Mouse (Mus musculus) MEL (cell line): ENCODE data around the gene Zfp472. TPM values are rescaled to one million over a fixed set of nuclear protein-coding genes. Genes with fewer than 3 reads are reported as not detected.

ENCODE experiments used
- DNase-seq: peaks from one replicate; pipeline ENCODE4 v3.0.0; 2011; ENCODE audit warnings: low read depth, low spot score
- H3K27ac ChIP-seq: 2 replicates; pipeline ENCODE4 v1.5.1; 2012; ENCODE audit warnings: low read depth, mild to moderate bottlenecking, control low read depth, low read length, moderate library complexity; ENCODE audit not compliant: control insufficient read depth
- H3K27me3 ChIP-seq, 2 experiments: fragments of 150-350 bp in 1 of 2; sonication (generic) in 1 of 2; 2 replicates each; pipeline ENCODE4 v1.6.1; 2012; ENCODE audit warnings: low read length in 2 of 2, mild to moderate bottlenecking in 2 of 2, improper control_type of control experiment in 1 of 2, moderate library complexity in 1 of 2; ENCODE audit not compliant: insufficient read depth in 2 of 2, control insufficient read depth in 1 of 2
- H3K36me3 ChIP-seq, 2 experiments: 2 replicates each; pipeline ENCODE4 v1.6.1; 2012 to 2014; ENCODE audit warnings: low read length in 2 of 2, improper control_type of control experiment in 1 of 2, inconsistent platforms in 1 of 2, mild to moderate bottlenecking in 1 of 2; ENCODE audit not compliant: insufficient read depth in 2 of 2, control insufficient read depth in 1 of 2
- H3K4me1 ChIP-seq, 2 experiments: fragments of 150-350 bp in 1 of 2; sonication (generic) in 1 of 2; 2 replicates each; pipeline ENCODE4 v1.6.1; 2012; ENCODE audit warnings: low read length in 2 of 2, improper control_type of control experiment in 1 of 2, mild to moderate bottlenecking in 1 of 2; ENCODE audit not compliant: insufficient read depth in 2 of 2, control insufficient read depth in 1 of 2
- H3K4me3 ChIP-seq, 2 experiments: fragments of 150-350 bp in 1 of 2; sonication (generic) in 1 of 2; 2 replicates each; pipeline ENCODE4 v1.5.1; 2012; ENCODE audit warnings: low read depth in 2 of 2, low read length in 2 of 2, mild to moderate bottlenecking in 2 of 2, moderate library complexity in 2 of 2, control low read depth in 1 of 2, improper control_type of control experiment in 1 of 2; ENCODE audit not compliant: control insufficient read depth in 1 of 2, insufficient read depth in 1 of 2
- H3K79me2 ChIP-seq: 2 replicates; pipeline ENCODE4 v1.6.1; 2012; ENCODE audit warnings: mild to moderate bottlenecking, low read length, moderate library complexity; ENCODE audit not compliant: control insufficient read depth, poor library complexity, insufficient read depth
- H3K9ac ChIP-seq: 2 replicates; pipeline ENCODE4 v1.6.1; 2012; ENCODE audit warnings: low read depth, mild to moderate bottlenecking, control low read depth, low read length, moderate library complexity; ENCODE audit not compliant: control insufficient read depth, poor library complexity, severe bottlenecking
- H3K9me3 ChIP-seq: fragments of 150-350 bp; sonication (generic); replicated peaks from 2 replicates; pipeline ENCODE4 v1.6.1; 2012; ENCODE audit warnings: mild to moderate bottlenecking, low read length, improper control_type of control experiment, moderate library complexity; ENCODE audit not compliant: insufficient read depth
- BHLHE40 ChIP-seq: IDR thresholded peaks from 2 replicates; pipeline ENCODE4 v1.6.1; 2012; ENCODE audit warnings: low read depth, mild to moderate bottlenecking, inconsistent platforms, low read length, improper control_type of control experiment, borderline replicate concordance
- CHD1 ChIP-seq: IDR thresholded peaks from 2 replicates; pipeline ENCODE4 v1.6.1; 2012; ENCODE audit warnings: low read depth, mild to moderate bottlenecking, inconsistent platforms, low read length, improper control_type of control experiment
- CTCF ChIP-seq, 3 experiments: IDR thresholded peaks in 2 of 3; conservative IDR thresholded peaks in 1 of 3; 2 replicates each; pipeline ENCODE4 v1.5.1; 2011 to 2012; ENCODE audit warnings: low read length in 3 of 3, low read depth in 2 of 3, mild to moderate bottlenecking in 2 of 3, improper control_type of control experiment in 1 of 3, inconsistent platforms in 1 of 3, mixed read lengths in 1 of 3, moderate library complexity in 1 of 3; ENCODE audit not compliant: control insufficient read depth in 1 of 3, insufficient read depth in 1 of 3, poor library complexity in 1 of 3, severe bottlenecking in 1 of 3
- E2F4 ChIP-seq: IDR thresholded peaks from 2 replicates; pipeline ENCODE4 v1.6.1; 2011; ENCODE audit warnings: low read depth, low read length, improper control_type of control experiment, borderline replicate concordance
- ELF1 ChIP-seq: IDR thresholded peaks from 2 replicates; pipeline ENCODE4 v1.6.1; 2014; ENCODE audit warnings: low read depth, mild to moderate bottlenecking, inconsistent platforms, low read length, improper control_type of control experiment, moderate library complexity
- EP300 ChIP-seq, 2 experiments: IDR thresholded peaks; 2 replicates each; pipeline ENCODE4 v1.6.1; 2011; ENCODE audit warnings: improper control_type of control experiment in 2 of 2, low read length in 2 of 2, low read depth in 1 of 2, mild to moderate bottlenecking in 1 of 2
- GABPA ChIP-seq: IDR thresholded peaks from 2 replicates; pipeline ENCODE4 v1.6.1; 2012; ENCODE audit warnings: low read depth, mild to moderate bottlenecking, inconsistent platforms, low read length, improper control_type of control experiment, moderate library complexity
- GATA1 ChIP-seq: IDR thresholded peaks from 2 replicates; pipeline ENCODE4 v1.6.1; 2011; ENCODE audit warnings: low read depth, low read length, improper control_type of control experiment
- HCFC1 ChIP-seq: IDR thresholded peaks from 2 replicates; pipeline ENCODE4 v1.6.1; 2012; ENCODE audit warnings: low read depth, mild to moderate bottlenecking, inconsistent platforms, low read length, improper control_type of control experiment, moderate library complexity
- JUND ChIP-seq: IDR thresholded peaks from 2 replicates; pipeline ENCODE4 v1.6.1; 2011; ENCODE audit warnings: low read depth, mild to moderate bottlenecking, improper control_type of control experiment, low read length
- KAT2A ChIP-seq: conservative IDR thresholded peaks from 2 replicates; pipeline ENCODE4 v1.6.1; 2012; ENCODE audit warnings: low read depth, low read length, improper control_type of control experiment, inconsistent platforms
- MAFK ChIP-seq: IDR thresholded peaks from 2 replicates; pipeline ENCODE4 v1.6.1; 2011; ENCODE audit warnings: low read depth, mild to moderate bottlenecking, low read length, improper control_type of control experiment, borderline replicate concordance
- MXI1 ChIP-seq: IDR thresholded peaks from 2 replicates; pipeline ENCODE4 v1.6.1; 2011; ENCODE audit warnings: mild to moderate bottlenecking, low read depth, low read length, improper control_type of control experiment
- MYB ChIP-seq: IDR thresholded peaks from 2 replicates; pipeline ENCODE4 v1.6.1; 2011; ENCODE audit warnings: mild to moderate bottlenecking, low read depth, low read length, improper control_type of control experiment
- MYC ChIP-seq: IDR thresholded peaks from 2 replicates; pipeline ENCODE4 v1.6.1; 2011; ENCODE audit warnings: low read depth, mild to moderate bottlenecking, low read length, improper control_type of control experiment, moderate library complexity
- NELFE ChIP-seq: IDR thresholded peaks from 2 replicates; pipeline ENCODE4 v1.6.1; 2011; ENCODE audit warnings: low read depth, low read length, improper control_type of control experiment
- NRF1 ChIP-seq: IDR thresholded peaks from 2 replicates; pipeline ENCODE4 v1.6.1; 2014; ENCODE audit warnings: low read depth, mild to moderate bottlenecking, inconsistent platforms, low read length, improper control_type of control experiment, moderate library complexity; ENCODE audit not compliant: poor library complexity, insufficient read depth, severe bottlenecking
- POLR2A ChIP-seq, 2 experiments: IDR thresholded peaks; 2 replicates each; pipeline ENCODE4 v1.6.1; 2011 to 2012; ENCODE audit warnings: low read length in 2 of 2, mild to moderate bottlenecking in 2 of 2, control low read depth in 1 of 2, improper control_type of control experiment in 1 of 2, low read depth in 1 of 2, moderate library complexity in 1 of 2; ENCODE audit not compliant: control insufficient read depth in 1 of 2, insufficient read depth in 1 of 2, poor library complexity in 1 of 2
- POLR2AphosphoS2 ChIP-seq: IDR thresholded peaks from 2 replicates; pipeline ENCODE4 v1.6.1; 2011; ENCODE audit warnings: low read length, improper control_type of control experiment
- POLR2AphosphoS5 ChIP-seq: IDR thresholded peaks from 2 replicates; pipeline ENCODE4 v1.6.1; 2012; ENCODE audit warnings: low read depth, borderline replicate concordance, mild to moderate bottlenecking, inconsistent platforms, low read length, moderate library complexity, mixed read lengths
- RAD21 ChIP-seq: IDR thresholded peaks from 2 replicates; pipeline ENCODE4 v1.6.1; 2011; ENCODE audit warnings: mild to moderate bottlenecking, low read depth, low read length, improper control_type of control experiment
- RCOR1 ChIP-seq: IDR thresholded peaks from 2 replicates; pipeline ENCODE4 v1.6.1; 2012; ENCODE audit warnings: low read depth, mild to moderate bottlenecking, inconsistent platforms, low read length, improper control_type of control experiment
- SIN3A ChIP-seq: IDR thresholded peaks from 2 replicates; pipeline ENCODE4 v1.6.1; 2012; ENCODE audit warnings: low read length, improper control_type of control experiment, inconsistent platforms
- SMC3 ChIP-seq: IDR thresholded peaks from 2 replicates; pipeline ENCODE4 v1.6.1; 2011; ENCODE audit warnings: low read depth, low read length, improper control_type of control experiment
- TAL1 ChIP-seq: IDR thresholded peaks from 2 replicates; pipeline ENCODE4 v1.6.1; 2012; ENCODE audit warnings: mild to moderate bottlenecking, inconsistent platforms, low read length, moderate library complexity, mixed read lengths
- TBP ChIP-seq: IDR thresholded peaks from 2 replicates; pipeline ENCODE4 v1.8.0; 2011; ENCODE audit warnings: low read depth, low read length, improper control_type of control experiment
- TCF12 ChIP-seq: IDR thresholded peaks from 2 replicates; pipeline ENCODE4 v1.6.1; 2014; ENCODE audit warnings: low read depth, mild to moderate bottlenecking, inconsistent platforms, low read length, improper control_type of control experiment, moderate library complexity
- UBTF ChIP-seq: IDR thresholded peaks from 2 replicates; pipeline ENCODE4 v1.6.1; 2012; ENCODE audit warnings: low read depth, mild to moderate bottlenecking, inconsistent platforms, low read length, improper control_type of control experiment, moderate library complexity, borderline replicate concordance; ENCODE audit not compliant: insufficient read depth
- USF1 ChIP-seq: IDR thresholded peaks from 2 replicates; pipeline ENCODE4 v1.6.1; 2014; ENCODE audit warnings: low read depth, mild to moderate bottlenecking, inconsistent platforms, low read length, improper control_type of control experiment, moderate library complexity
- USF2 ChIP-seq, 2 experiments: IDR thresholded peaks; 2 replicates each; pipeline ENCODE4 v1.6.1; 2011 to 2012; ENCODE audit warnings: improper control_type of control experiment in 2 of 2, low read length in 2 of 2, borderline replicate concordance in 1 of 2, inconsistent platforms in 1 of 2, low read depth in 1 of 2, mild to moderate bottlenecking in 1 of 2; ENCODE audit not compliant: insufficient read depth in 1 of 2
- ZC3H11A ChIP-seq: IDR thresholded peaks from 2 replicates; pipeline ENCODE4 v1.6.1; 2012; ENCODE audit warnings: low read depth, mild to moderate bottlenecking, inconsistent platforms, low read length, improper control_type of control experiment
- ZKSCAN1 ChIP-seq: IDR thresholded peaks from 2 replicates; pipeline ENCODE4 v1.6.1; 2012; ENCODE audit warnings: low read depth, mild to moderate bottlenecking, inconsistent platforms, low read length, improper control_type of control experiment, moderate library complexity
- ZMIZ1 ChIP-seq: IDR thresholded peaks from 2 replicates; pipeline ENCODE4 v1.6.1; 2012; ENCODE audit warnings: low read depth, mild to moderate bottlenecking, inconsistent platforms, low read length, improper control_type of control experiment, moderate library complexity
- ZNF384 ChIP-seq: IDR thresholded peaks from 2 replicates; pipeline ENCODE4 v1.6.1; 2012; ENCODE audit warnings: low read depth, mild to moderate bottlenecking, inconsistent platforms, low read length, improper control_type of control experiment
- polyA plus RNA-seq, 2 experiments: library from polyadenylated mRNA; stranded (reverse) in 1 of 2; unstranded in 1 of 2; fragments of >175 nt in 1 of 2; fragments of >200 nt in 1 of 2; gene quantifications; 2 replicates each; pipeline versions ENCODE4 v1.2.1 to v1.2.4; 2012; ENCODE audit warnings: low replicate concordance in 2 of 2, low read depth in 1 of 2; ENCODE audit not compliant: insufficient read length in 2 of 2, insufficient read depth in 1 of 2, missing spikeins in 1 of 2
- total RNA-seq: library from RNA; depleted of rRNA; stranded (reverse); fragments of 300-350 nt; gene quantifications from 2 replicates; pipeline ENCODE4 v1.2.3, GENCODE M21; 2012; rRNA removed

Zfp472 gene
- total RNA-seq, result 9.8 and 13.4 TPM in 2 replicates
- 1 to 10 TPM in 1 of 2 experiments, not detected in 1; 7.1 TPM for polyA plus RNA-seq

DNA sequence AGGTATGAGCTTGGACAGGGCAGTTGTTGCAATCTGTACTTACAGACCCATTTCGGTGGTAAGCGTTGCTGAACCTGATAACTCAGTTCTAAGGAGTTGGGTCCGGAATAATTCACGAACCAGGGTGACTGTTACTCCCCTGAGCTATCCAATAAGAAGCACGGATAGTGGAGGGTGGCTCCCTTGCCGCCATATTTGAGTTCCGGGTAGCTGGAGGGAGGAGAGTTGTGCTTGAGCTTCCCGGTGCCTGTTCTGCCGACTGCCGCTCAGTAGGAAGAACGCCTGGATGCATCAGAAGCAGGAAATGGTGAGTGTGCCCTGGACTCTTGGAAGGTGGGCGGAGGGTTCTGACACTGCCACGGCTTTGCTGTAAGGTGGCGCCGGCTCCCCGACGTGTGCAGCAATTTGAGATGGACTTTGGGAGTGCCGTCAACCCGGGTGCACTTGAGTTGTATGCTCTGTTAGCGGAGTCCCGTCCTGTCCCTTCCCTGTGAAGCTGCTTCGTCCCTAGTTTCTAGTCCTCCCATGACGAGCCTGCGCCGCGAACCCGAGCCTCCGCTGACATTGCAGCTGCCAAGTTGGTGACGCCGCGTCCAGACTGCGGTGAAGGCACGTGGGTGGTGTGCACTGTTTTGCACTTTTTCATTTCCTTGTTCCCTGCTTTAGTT, at the start of gene Zfp472:
Gene Zfp472, plus strand, starts transcription at position 192 of the 668 bp plus-strand sequence.
- H3K27ac ChIP-seq, result peak within 1 kb of the TSS; percentile 81
- H3K27me3 ChIP-seq, result no peaks in the 10 kb centered on the region
- peak; percentile 96 for DNase-seq
- H3K79me2 ChIP-seq, result peaks cover 25% of the 10 kb centered on the region
- H3K9ac ChIP-seq, result peak within 1 kb of the TSS; percentile 82
- peaks cover 0 to 2% of the 10 kb centered on the region in 2 experiments; a peak in 2 of 4 replicates for H3K4me1 ChIP-seq
- H3K36me3 ChIP-seq, result peaks cover 0 to 12% of the 10 kb centered on the region in 2 experiments; a peak in 2 of 4 replicates
- H3K4me3 ChIP-seq, result peak within 1 kb of the TSS; percentile 65 to 86
- no peaks in the 10 kb centered on the region for H3K9me3 ChIP-seq
- TF ChIP-seq CTCF (IDR thresholded peaks at IDR 0.05 in 2 of 3, conservative IDR thresholded peaks at IDR 0.05 in 1 of 3; ENCODE audit: control insufficient read depth in 1 of 3, insufficient read depth in 1 of 3, low read depth in 2 of 3, low read length in 3 of 3, poor library complexity in 1 of 3, severe bottlenecking in 1 of 3) (no peak), ZMIZ1 (peak; percentile 63; the same call in 1 of the 2 replicates), BHLHE40 (peak; percentile 41; the same call in 1 of the 2 replicates), NELFE (peak; percentile 67), EP300 (IDR thresholded peaks at IDR 0.05; ENCODE audit: low read depth in 1 of 2, low read length in 2 of 2) (peak in 1 of 2 experiments; percentile 39; a peak in 2 of 4 replicates), NRF1 (no peak), HCFC1 (peak; percentile 89), CHD1 (no peak), POLR2AphosphoS2 (peak; percentile 52; the same call in 1 of the 2 replicates), USF1 (peak; percentile 63; the same call in 1 of the 2 replicates), RCOR1 (0 out of 2 replicates have a peak, but pooled peaks have one; percentile 30), POLR2AphosphoS5 (no peak), TAL1 (peak; percentile 48), KAT2A (peak; percentile 58; the same call in 1 of the 2 replicates), USF2 (IDR thresholded peaks at IDR 0.05; ENCODE audit: borderline replicate concordance in 1 of 2, insufficient read depth in 1 of 2, low read depth in 1 of 2, low read length in 2 of 2) (no peak), SIN3A (peak; percentile 93), SMC3 (no peak), UBTF (no peak), ELF1 (peak; percentile 90), ZKSCAN1 (no peak), GABPA (no peak), JUND (no peak), MYB (no peak), TCF12 (peak; percentile 58; the same call in 1 of the 2 replicates), MAFK (no peak), TBP (peak; percentile 93), ZC3H11A (no peak), POLR2A (IDR thresholded peaks at IDR 0.05; ENCODE audit: control insufficient read depth in 1 of 2, insufficient read depth in 1 of 2, low read depth in 1 of 2, low read length in 2 of 2, poor library complexity in 1 of 2) (peak; percentile 31 to 89; a peak in 3 of 4 replicates), MYC (peak; percentile 88), E2F4 (peak; percentile 85; the same call in 1 of the 2 replicates), RAD21 (no peak), ZNF384 (no peak), GATA1 (peak; percentile 64), MXI1 (peak; percentile 98)
